Mouse (Mus musculus) kidney, adult 9 months (tissue): ENCODE results near the gene Abhd14b.

ENCODE experiments used
- DNase-seq: peaks from one replicate; pipeline ENCODE4 v3.0.0; 2022

Abhd14b gene

GRCm38 (mm10) chr9:106447348-106447747 lies at the start of gene Abhd14b, which contains the start of gene Abhd14a:
TSS of gene Abhd14b (plus strand) at chr9:106447459.
TSS of gene Abhd14a (minus strand) at chr9:106447678.
- DNase-seq, result peak; percentile 98

GRCm38 (mm10) chr9:106397733-106398132 lies 49.5 kb upstream of the Abhd14b start:
- no peak for DNase-seq

GRCm38 (mm10) chr9:106398667-106399311 lies 48.5 kb upstream of the Abhd14b start:
- peak; percentile 56 for DNase-seq

- DNase-seq, result no peak
These were observed 47.5 kb upstream of the Abhd14b start for GRCm38 (mm10) chr9:106399808-106400207.

- no peak for DNase-seq
These were observed 45.1 kb upstream of the Abhd14b start for GRCm38 (mm10) chr9:106402149-106402548.

GRCm38 (mm10) chr9:106402607-106403375 lies 44.5 kb upstream of the Abhd14b start:
- no peak for DNase-seq

GRCm38 (mm10) chr9:106405275-106405674 lies 42.0 kb upstream of the Abhd14b start:
- peak; percentile 64 for DNase-seq

- DNase-seq, result no peak
These were observed 40.7 kb upstream of the Abhd14b start for GRCm38 (mm10) chr9:106406443-106407078.

- no peak for DNase-seq
These were observed 38.2 kb upstream of the Abhd14b start for GRCm38 (mm10) chr9:106409096-106409495.

- DNase-seq, result no peak
These were observed 37.1 kb upstream of the Abhd14b start for GRCm38 (mm10) chr9:106410086-106410650.

- DNase-seq, result no peak
These were observed 36.1 kb upstream of the Abhd14b start for GRCm38 (mm10) chr9:106411091-106411594.

GRCm38 (mm10) chr9:106411729-106412128 lies 35.5 kb upstream of the Abhd14b start:
- DNase-seq, result no peak

- no peak for DNase-seq
These were observed 35.0 kb upstream of the Abhd14b start for GRCm38 (mm10) chr9:106412210-106412609.

- no peak for DNase-seq
These were observed 33.7 kb upstream of the Abhd14b start for GRCm38 (mm10) chr9:106413606-106414005.

GRCm38 (mm10) chr9:106416826-106417225 lies 30.4 kb upstream of the Abhd14b start:
- DNase-seq, result no peak

GRCm38 (mm10) chr9:106417841-106418625 lies 29.2 kb upstream of the Abhd14b start:
- DNase-seq, result peak; percentile 78

GRCm38 (mm10) chr9:106420608-106421007 lies 26.7 kb upstream of the Abhd14b start:
- no peak for DNase-seq

- no peak for DNase-seq
These were observed 26.0 kb upstream of the Abhd14b start for GRCm38 (mm10) chr9:106421033-106421864.

GRCm38 (mm10) chr9:106421865-106422160 lies 25.4 kb upstream of the Abhd14b start:
- peak; percentile 93 for DNase-seq

- DNase-seq, result no peak
These were observed 18.5 kb upstream of the Abhd14b start for GRCm38 (mm10) chr9:106428719-106429220.
